Mouse (Mus musculus) bone marrow, adult 2 months (tissue): ENCODE results near the gene Rhob.

Experiments
- CTCF ChIP-seq: fragments of 200-500 bp; IDR thresholded peaks from 2 replicates; pipeline ENCODE4 v1.5.1; 2011; ENCODE audit warnings: low read length, control low read depth; ENCODE audit not compliant: control insufficient read depth, insufficient read depth
- POLR2A ChIP-seq: fragments of 200-500 bp; IDR thresholded peaks from 2 replicates; pipeline ENCODE4 v1.6.1; 2011; ENCODE audit warnings: low read depth, mild to moderate bottlenecking, control low read depth, low read length, borderline replicate concordance; ENCODE audit not compliant: control insufficient read depth

- TF ChIP-seq CTCF: no peak
- no peak for TF ChIP-seq POLR2A
These were observed 46.8 kb downstream of the Rhob start for GRCm38 (mm10) chr12:8452766-8453621.
